In genomic region chr15:84651481-84651880, GRCm38 (mm10) we compare ENCODE assay signal across 20 mouse cellular contexts. TPM values are rescaled to one million over a fixed set of nuclear protein-coding genes. Genes with fewer than 3 reads are reported as not detected.
DNase-seq lines count a peak whose midpoint lies in the region; ATAC-seq and TF ChIP-seq lines count a peak whose summit lies in the region.
"Had no signal": no experiment of that assay in that cellular context is flagged by ENCODE, and none has a peak within 500 bp of the region (broad histone marks: within the 10 kb centered on the region; RNA-seq: fewer than 3 reads in every experiment).

No protein-coding gene starts in this region.

- H3K27me3 ChIP-seq in kidney, adult 2 months (replicated peaks; ENCODE audit: control insufficient read depth, insufficient read depth, low read length) = no peaks in the 10 kb centered on the region
- no peaks in the 10 kb centered on the region for H3K27me3 ChIP-seq in kidney, embryonic 15.5 days
- H3K27me3 ChIP-seq: Patski had no signal

- peaks cover 5% of the 10 kb centered on the region; the same call in 1 of the 2 replicates for H3K4me1 ChIP-seq in kidney, adult 2 months (ENCODE audit: control insufficient read depth, insufficient read depth, low read length)
- peaks cover 24% of the 10 kb centered on the region for H3K4me1 ChIP-seq in kidney, embryonic 15.5 days

- no peak for ATAC-seq in kidney, embryonic 15.5 days (replicated peaks; ENCODE audit: low FRiP score)
- ATAC-seq: activated CD4-positive, CD25-positive, alpha-beta regulatory T cell, adult 4 months; CD4-positive, CD25-positive, alpha-beta regulatory T cell, adult 4 months; Patski had no signal

- 0 out of 2 replicates have a peak, but pooled peaks cover 4% of the 10 kb centered on the region for H3K9me3 ChIP-seq in kidney, embryonic 15.5 days (replicated peaks)

- TF ChIP-seq POLR2A in kidney, adult 2 months (IDR thresholded peaks at IDR 0.05; ENCODE audit: low read depth, low read length) = no peak

- no peak overlapping the region for H3K9ac ChIP-seq in kidney, embryonic 15.5 days

- H3K36me3 ChIP-seq in kidney, adult 2 months (ENCODE audit: control insufficient read depth, insufficient read depth, low read length) = no peaks in the 10 kb centered on the region
- no peaks in the 10 kb centered on the region for H3K36me3 ChIP-seq in kidney, embryonic 15.5 days
- H3K36me3 ChIP-seq: G1E had no signal

- H3K4me3 ChIP-seq in kidney, adult 2 months (ENCODE audit: insufficient read depth, low read depth, low read length) = no peak overlapping the region
- H3K4me3 ChIP-seq in kidney, embryonic 15.5 days (replicated peaks) = no peak overlapping the region

- peak; percentile 70 for DNase-seq in kidney, adult 2 months
- DNase-seq in kidney, adult 9 months = peak; percentile 69
- DNase-seq in kidney, postnatal 10 days = no peak
- peak; percentile 39 to 46 for DNase-seq in kidney, postnatal 36 days
- DNase-seq in kidney, postnatal 25 days = no peak
- DNase-seq: adrenal gland, adult 2 months; adrenal gland, adult 8-10 months; adrenal gland, postnatal 10 days; adrenal gland, postnatal 14 days; adrenal gland, postnatal 25 days; adrenal gland, postnatal 36 days; B cell, adult 2 months; cerebellum, adult 11 months; cerebellum, adult 11-12 months; cerebellum, adult 18-20 months had no signal

- no peak overlapping the region for H3K4me2 ChIP-seq in kidney, embryonic 15.5 days

- H3K27ac ChIP-seq in kidney, adult 2 months (ENCODE audit: insufficient read depth, low read depth, low read length) = no peak overlapping the region
- H3K27ac ChIP-seq in kidney, embryonic 15.5 days = no peak overlapping the region

- 57% methylated on average over 6 of the region's 6 CpGs for WGBS in kidney, adult 2 months
- 72% methylated on average over 6 of the region's 6 CpGs for WGBS in kidney, embryonic 15.5 days

- TF ChIP-seq CTCF in kidney, adult 2 months (conservative IDR thresholded peaks at IDR 0.05; ENCODE audit: insufficient read depth, insufficient read length, low read depth, low read length) = no peak

RNA-seq across cellular contexts. Expression of gene Prr5, which starts 17.9 kb away (rescaled TPM):
- polyA plus RNA-seq in kidney, adult 2 months (2012; rRNA removed) = 63.6 and 68.4 TPM in 2 replicates
- 40.3 and 46.8 TPM in 2 replicates for polyA plus RNA-seq in kidney, embryonic 15.5 days (2015; fragmentation: Nextera tagmentation; extraction: Ambion mirVana)
- polyA plus RNA-seq: activated CD4-positive, CD25-positive, alpha-beta regulatory T cell, adult 4 months; G1E had no signal

Comparison
In these comparisons a context has a peak if more than half of its experiments do, and no peak if none do; other contexts are left out.
1. DNase-seq: peak in kidney, adult 2 months (single experiment), kidney, adult 9 months (single experiment) and kidney, postnatal 36 days (2 of 2); none in kidney, postnatal 10 days (single experiment) and kidney, postnatal 25 days (0 of 2).